Mouse (Mus musculus) limb, embryonic 13.5 days (tissue): ENCODE measurements around the gene Evpl. TPM values are rescaled to one million over a fixed set of nuclear protein-coding genes. Genes with fewer than 3 reads are reported as not detected.
A peak's percentile ranks its signal among the peaks of the same experiment; 100 is the strongest.

ENCODE experiments used
- ATAC-seq: fragments of 200-750 bp; cut with Nextera tagmentation; 2 replicates; pipeline ENCODE4 v1.8.0; 2017; ENCODE audit warnings: low read depth, moderate number of reproducible peaks, moderate TSS enrichment; ENCODE audit not compliant: low FRiP score
- H3K27ac ChIP-seq: fragments of 300-500 bp; sonication (generic); 2 replicates; pipeline ENCODE4 v1.5.1; 2015; ENCODE audit warnings: inconsistent platforms, mild to moderate bottlenecking, moderate library complexity
- H3K27me3 ChIP-seq: fragments of 300-500 bp; sonication (generic); 2 replicates; pipeline ENCODE4 v1.6.1; 2015; ENCODE audit warnings: mild to moderate bottlenecking, inconsistent platforms
- H3K36me3 ChIP-seq: fragments of 300-500 bp; sonication (generic); 2 replicates; pipeline ENCODE4 v1.6.1; 2015; ENCODE audit warnings: inconsistent platforms, mild to moderate bottlenecking, moderate library complexity
- H3K4me1 ChIP-seq: fragments of 300-500 bp; sonication (generic); 2 replicates; pipeline ENCODE4 v1.6.1; 2015; ENCODE audit warnings: inconsistent platforms
- H3K4me2 ChIP-seq: fragments of 300-500 bp; sonication (generic); replicated peaks from 2 replicates; pipeline ENCODE4 v1.6.1; 2015; ENCODE audit warnings: inconsistent platforms, mild to moderate bottlenecking, moderate library complexity
- H3K4me3 ChIP-seq: fragments of 300-500 bp; sonication (generic); 2 replicates; pipeline ENCODE4 v1.5.1; 2015; ENCODE audit warnings: moderate library complexity, mild to moderate bottlenecking, inconsistent platforms
- H3K9ac ChIP-seq: fragments of 300-500 bp; sonication (generic); 2 replicates; pipeline ENCODE4 v1.6.1; 2015; ENCODE audit warnings: mild to moderate bottlenecking, inconsistent platforms
- H3K9me3 ChIP-seq: fragments of 300-500 bp; sonication (generic); 2 replicates; pipeline ENCODE4 v1.6.1; 2016; ENCODE audit warnings: inconsistent platforms
- WGBS: fragments of 180-500 bp; shearing (Covaris S2); methylation state at CpG from one replicate; pipeline ENCODE4 v1.1.7; 2015; 5-methylcytosine and 5-hydroxymethylcytosine counted together
- polyA plus RNA-seq: library from polyadenylated mRNA; unstranded; fragments of >200 nt; fragmentation: Nextera tagmentation; extraction: Ambion mirVana; gene quantifications from 2 replicates; pipeline ENCODE4 v1.2.1, GENCODE M21; 2015

Gene Evpl
- polyA plus RNA-seq, 1 experiment from 2014 or later: 4.0 TPM

GRCm38 (mm10) chr11:116219885-116220284 lies 18.0 kb downstream of the Evpl start:
- H3K27ac ChIP-seq: no peak overlapping the region
- H3K9ac ChIP-seq: no peak overlapping the region
- WGBS: 19% methylated on average over 4 of the region's 4 CpGs

GRCm38 (mm10) chr11:116218737-116219400 lies 19.0 kb downstream of the Evpl start:
- Histone ChIP-seq H3K4me3 (no peak overlapping the region), H3K36me3 (0 out of 2 replicates have a peak, but pooled peaks cover 3% of the 10 kb centered on the region), H3K27ac (peak overlapping the region; percentile 75), H3K9ac (0 out of 2 replicates have a peak overlapping the region, but pooled peaks have one; percentile 13), H3K9me3 (peaks cover 10% of the 10 kb centered on the region), H3K4me1 (peaks cover 33% of the 10 kb centered on the region), H3K4me2 (no peak overlapping the region), H3K27me3 (peaks cover 35% of the 10 kb centered on the region)
- 52% methylated on average over 7 of the region's 7 CpGs for WGBS
- ATAC-seq: peak; percentile 60

More at GRCm38 (mm10) chr11:116219885-116220284, 18.0 kb downstream of the Evpl start:
- no peak for ATAC-seq
- peaks cover 33% of the 10 kb centered on the region for H3K4me1 ChIP-seq
- H3K4me2 ChIP-seq: no peak overlapping the region
- H3K9me3 ChIP-seq: peaks cover 10% of the 10 kb centered on the region
- H3K36me3 ChIP-seq: peaks cover 3% of the 10 kb centered on the region; the same call in 1 of the 2 replicates
- peaks cover 43% of the 10 kb centered on the region for H3K27me3 ChIP-seq
- no peak overlapping the region for H3K4me3 ChIP-seq

GRCm38 (mm10) chr11:116218263-116218662 lies 19.6 kb downstream of the Evpl start:
- H3K27me3 ChIP-seq: peaks cover 29% of the 10 kb centered on the region
- no peak for ATAC-seq
- 0 out of 2 replicates have a peak overlapping the region, but pooled peaks have one; percentile 13 for H3K9ac ChIP-seq
- H3K4me1 ChIP-seq: peaks cover 31% of the 10 kb centered on the region
- 0 out of 2 replicates have a peak, but pooled peaks cover 3% of the 10 kb centered on the region for H3K36me3 ChIP-seq
- H3K4me3 ChIP-seq: no peak overlapping the region
- peak overlapping the region; percentile 63 for H3K27ac ChIP-seq
- no peak overlapping the region for H3K4me2 ChIP-seq
- 91% methylated on average over 2 of the region's 2 CpGs for WGBS
- peaks cover 10% of the 10 kb centered on the region for H3K9me3 ChIP-seq

GRCm38 (mm10) chr11:116216549-116216948 lies 21.3 kb downstream of the Evpl start:
- Histone ChIP-seq H3K9me3 (peaks cover 7% of the 10 kb centered on the region), H3K4me3 (no peak overlapping the region), H3K27me3 (peaks cover 12% of the 10 kb centered on the region), H3K36me3 (0 out of 2 replicates have a peak, but pooled peaks cover 6% of the 10 kb centered on the region), H3K9ac (no peak overlapping the region), H3K4me1 (peaks cover 16% of the 10 kb centered on the region), H3K4me2 (no peak overlapping the region), H3K27ac (no peak overlapping the region)
- no peak for ATAC-seq
- WGBS: 82% methylated on average over 11 of the region's 11 CpGs

- Histone ChIP-seq H3K36me3 (0 out of 2 replicates have a peak, but pooled peaks cover 6% of the 10 kb centered on the region), H3K4me3 (no peak overlapping the region), H3K9ac (no peak overlapping the region), H3K9me3 (peaks cover 2% of the 10 kb centered on the region; the same call in 1 of the 2 replicates), H3K27me3 (peaks cover 6% of the 10 kb centered on the region), H3K27ac (no peak overlapping the region), H3K4me2 (no peak overlapping the region), H3K4me1 (peaks cover 16% of the 10 kb centered on the region)
- no peak for ATAC-seq
- WGBS: 88% methylated on average over 6 of the region's 6 CpGs
These were observed 21.9 kb downstream of the Evpl start for GRCm38 (mm10) chr11:116215991-116216390.

DNA sequence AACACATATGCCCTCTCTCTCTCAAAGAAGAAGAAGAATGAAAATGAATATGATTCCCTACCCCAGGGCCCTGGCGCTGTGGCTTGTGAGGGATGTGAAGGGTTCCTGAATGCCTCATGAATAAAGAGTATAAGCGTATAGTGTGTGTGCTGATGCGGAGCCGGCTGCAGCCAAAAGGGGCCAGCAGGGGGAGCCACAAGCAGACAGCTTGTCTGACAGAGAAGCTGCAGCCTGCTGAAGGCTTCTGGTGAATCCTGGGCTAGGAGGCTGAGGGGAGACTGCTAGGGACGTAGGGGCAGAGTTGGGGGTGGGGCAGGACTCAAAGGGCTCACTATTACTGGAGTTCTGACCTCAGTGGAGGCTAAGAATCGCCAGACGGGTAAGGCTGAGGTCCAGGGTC lies 22.7 kb downstream of the Evpl start:
- no peak for ATAC-seq
- no peaks in the 10 kb centered on the region for H3K9me3 ChIP-seq
- no peak overlapping the region for H3K4me3 ChIP-seq
- H3K4me1 ChIP-seq: peaks cover 16% of the 10 kb centered on the region
- H3K4me2 ChIP-seq: no peak overlapping the region
- whole genome bisulfite sequencing: 83% methylated on average over 7 of the region's 7 CpGs
- 0 out of 2 replicates have a peak, but pooled peaks cover 6% of the 10 kb centered on the region for H3K36me3 ChIP-seq
- no peaks in the 10 kb centered on the region for H3K27me3 ChIP-seq
- H3K9ac ChIP-seq: no peak overlapping the region
- H3K27ac ChIP-seq: no peak overlapping the region

GRCm38 (mm10) chr11:116213877-116214510 lies 23.9 kb downstream of the Evpl start:
- ATAC-seq: no peak
- Histone ChIP-seq H3K9ac (no peak overlapping the region), H3K4me2 (no peak overlapping the region), H3K4me3 (no peak overlapping the region), H3K9me3 (no peaks in the 10 kb centered on the region), H3K36me3 (peaks cover 9% of the 10 kb centered on the region; the same call in 1 of the 2 replicates), H3K27me3 (no peaks in the 10 kb centered on the region), H3K4me1 (peaks cover 7% of the 10 kb centered on the region), H3K27ac (no peak overlapping the region)
- 89% methylated on average over 13 of the region's 13 CpGs for WGBS

DNA sequence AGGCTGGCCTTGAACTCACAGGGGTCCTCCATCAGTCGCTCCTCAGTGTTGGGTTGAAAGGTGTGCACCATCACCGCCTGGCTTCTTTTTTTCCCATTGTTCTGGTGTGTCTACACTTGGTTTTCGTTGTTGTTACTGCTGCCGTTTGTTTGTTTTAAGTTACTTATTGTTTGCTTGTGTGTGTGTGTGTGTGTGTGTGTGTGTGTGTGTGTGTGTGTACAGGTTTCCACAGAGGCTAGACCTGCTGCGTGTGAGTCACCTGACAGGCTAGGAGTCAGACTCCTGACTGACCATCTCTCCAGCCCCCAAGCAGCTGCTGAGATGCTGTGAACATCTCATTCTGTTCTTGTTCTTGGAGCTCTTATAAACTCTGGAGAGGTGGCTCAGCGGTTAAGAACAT lies 25.0 kb downstream of the Evpl start:
- Histone ChIP-seq H3K9ac (no peak overlapping the region), H3K27ac (no peak overlapping the region), H3K4me2 (no peak overlapping the region), H3K4me1 (no peaks in the 10 kb centered on the region), H3K27me3 (no peaks in the 10 kb centered on the region), H3K9me3 (no peaks in the 10 kb centered on the region), H3K4me3 (no peak overlapping the region), H3K36me3 (peaks cover 9% of the 10 kb centered on the region; the same call in 1 of the 2 replicates)
- ATAC-seq: no peak
- 95% methylated on average over 6 of the region's 6 CpGs for WGBS

DNA sequence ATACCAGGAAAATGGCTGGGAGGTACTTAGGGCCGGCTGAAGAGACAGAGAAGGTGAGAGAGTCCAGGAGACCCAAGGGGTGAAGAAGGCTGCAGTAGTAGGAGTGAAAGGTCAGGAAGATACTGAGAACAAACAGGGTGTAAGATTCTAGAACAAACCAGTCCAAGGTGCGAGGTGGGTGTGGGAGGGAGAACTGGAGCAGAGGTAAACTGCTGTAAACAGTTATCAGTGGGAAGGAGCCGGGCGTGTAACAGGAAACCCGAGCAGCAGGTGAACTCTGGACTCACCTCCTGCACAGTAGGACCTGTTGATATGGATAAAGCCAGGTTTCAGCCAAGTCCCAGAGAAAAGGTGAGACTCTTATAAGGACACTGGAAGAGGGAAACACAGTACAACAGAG lies 27.2 kb downstream of the Evpl start:
- no peak overlapping the region for H3K9ac ChIP-seq
- peaks cover 28% of the 10 kb centered on the region for H3K36me3 ChIP-seq
- H3K27ac ChIP-seq: no peak overlapping the region
- no peaks in the 10 kb centered on the region for H3K4me1 ChIP-seq
- no peak overlapping the region for H3K4me3 ChIP-seq
- no peaks in the 10 kb centered on the region for H3K9me3 ChIP-seq
- no peak overlapping the region for H3K4me2 ChIP-seq
- no peak for ATAC-seq
- H3K27me3 ChIP-seq: no peaks in the 10 kb centered on the region
- 73% methylated on average over 5 of the region's 5 CpGs for WGBS

GRCm38 (mm10) chr11:116209257-116209656 lies 28.6 kb downstream of the Evpl start:
- H3K27me3 ChIP-seq: no peaks in the 10 kb centered on the region
- no peaks in the 10 kb centered on the region for H3K4me1 ChIP-seq
- H3K9me3 ChIP-seq: no peaks in the 10 kb centered on the region
- no peak overlapping the region for H3K9ac ChIP-seq
- no peak overlapping the region for H3K27ac ChIP-seq
- peaks cover 35% of the 10 kb centered on the region for H3K36me3 ChIP-seq
- WGBS: 74% methylated on average over 8 of the region's 8 CpGs
- no peak overlapping the region for H3K4me2 ChIP-seq
- no peak overlapping the region for H3K4me3 ChIP-seq
- no peak for ATAC-seq

DNA sequence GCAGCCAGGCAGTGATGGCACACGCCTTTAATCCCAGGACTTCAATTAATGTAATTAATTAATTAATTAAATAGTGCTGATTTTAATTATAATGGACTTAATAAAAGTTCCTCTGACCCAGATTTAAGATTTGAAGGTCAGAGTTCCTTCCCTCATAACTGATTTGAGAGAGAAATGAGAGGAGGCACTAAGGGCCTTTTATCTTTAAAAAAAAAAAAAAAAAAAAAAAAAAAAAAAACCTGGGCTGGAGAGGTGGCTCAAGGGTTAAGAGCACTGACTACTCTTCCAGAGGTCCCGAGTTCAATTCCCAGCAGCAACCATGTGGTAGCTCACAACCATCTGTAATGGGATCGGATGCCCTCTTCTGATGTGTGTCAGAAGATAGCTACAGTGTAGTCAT lies 29.2 kb downstream of the Evpl start:
- Histone ChIP-seq H3K9me3 (no peaks in the 10 kb centered on the region), H3K27me3 (no peaks in the 10 kb centered on the region), H3K9ac (no peak overlapping the region), H3K36me3 (peaks cover 39% of the 10 kb centered on the region), H3K27ac (no peak overlapping the region), H3K4me2 (no peak overlapping the region), H3K4me3 (no peak overlapping the region), H3K4me1 (no peaks in the 10 kb centered on the region)
- 83% methylated on average over 3 of the region's 3 CpGs for WGBS
- no peak for ATAC-seq

DNA sequence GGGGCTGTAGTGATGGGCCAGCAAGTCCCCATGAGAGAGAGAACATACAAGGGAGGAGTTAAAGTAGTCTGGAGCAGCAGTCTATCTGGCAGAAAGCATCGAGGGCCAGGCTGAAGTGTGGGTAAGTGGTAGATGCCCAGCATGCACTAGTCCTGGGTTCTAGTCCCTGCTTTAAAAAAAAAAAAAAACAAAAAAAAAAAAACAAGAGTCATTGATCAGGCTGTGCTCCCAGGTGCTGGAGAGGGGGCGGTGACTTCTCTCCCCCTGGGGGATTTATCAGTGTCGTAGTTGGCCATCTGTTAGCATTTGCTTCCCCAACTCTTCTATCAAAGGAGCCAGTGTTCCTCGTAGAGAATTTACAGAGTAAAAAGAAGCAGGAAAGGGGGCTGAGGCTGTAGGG lies 31.2 kb downstream of the Evpl start:
- H3K4me3 ChIP-seq: no peak overlapping the region
- H3K4me2 ChIP-seq: no peak overlapping the region
- peaks cover 40% of the 10 kb centered on the region for H3K36me3 ChIP-seq
- ATAC-seq: no peak
- H3K27me3 ChIP-seq: no peaks in the 10 kb centered on the region
- no peak overlapping the region for H3K9ac ChIP-seq
- H3K27ac ChIP-seq: no peak overlapping the region
- no peaks in the 10 kb centered on the region for H3K4me1 ChIP-seq
- 75% methylated on average over 4 of the region's 4 CpGs for WGBS
- no peaks in the 10 kb centered on the region for H3K9me3 ChIP-seq
